Mouse (Mus musculus) gastrocnemius, adult 8-10 months (tissue): ENCODE data around the gene Efna5. TPM values are rescaled to one million over a fixed set of nuclear protein-coding genes. Genes with fewer than 3 reads are reported as not detected.

Source experiments
- DNase-seq, 2 experiments: peaks; one replicate each; pipeline ENCODE4 v3.0.0; 2022; ENCODE audit warnings: low spot score in 2 of 2
- total RNA-seq, 4 experiments: library from RNA; stranded (reverse); gene quantifications; 2 replicates each; pipeline ENCODE4 v1.2.4; 2022

Gene Efna5
- total RNA-seq, 4 experiments from 2014 or later = 0.29 to 1.3 (median 0.71) TPM

DNA sequence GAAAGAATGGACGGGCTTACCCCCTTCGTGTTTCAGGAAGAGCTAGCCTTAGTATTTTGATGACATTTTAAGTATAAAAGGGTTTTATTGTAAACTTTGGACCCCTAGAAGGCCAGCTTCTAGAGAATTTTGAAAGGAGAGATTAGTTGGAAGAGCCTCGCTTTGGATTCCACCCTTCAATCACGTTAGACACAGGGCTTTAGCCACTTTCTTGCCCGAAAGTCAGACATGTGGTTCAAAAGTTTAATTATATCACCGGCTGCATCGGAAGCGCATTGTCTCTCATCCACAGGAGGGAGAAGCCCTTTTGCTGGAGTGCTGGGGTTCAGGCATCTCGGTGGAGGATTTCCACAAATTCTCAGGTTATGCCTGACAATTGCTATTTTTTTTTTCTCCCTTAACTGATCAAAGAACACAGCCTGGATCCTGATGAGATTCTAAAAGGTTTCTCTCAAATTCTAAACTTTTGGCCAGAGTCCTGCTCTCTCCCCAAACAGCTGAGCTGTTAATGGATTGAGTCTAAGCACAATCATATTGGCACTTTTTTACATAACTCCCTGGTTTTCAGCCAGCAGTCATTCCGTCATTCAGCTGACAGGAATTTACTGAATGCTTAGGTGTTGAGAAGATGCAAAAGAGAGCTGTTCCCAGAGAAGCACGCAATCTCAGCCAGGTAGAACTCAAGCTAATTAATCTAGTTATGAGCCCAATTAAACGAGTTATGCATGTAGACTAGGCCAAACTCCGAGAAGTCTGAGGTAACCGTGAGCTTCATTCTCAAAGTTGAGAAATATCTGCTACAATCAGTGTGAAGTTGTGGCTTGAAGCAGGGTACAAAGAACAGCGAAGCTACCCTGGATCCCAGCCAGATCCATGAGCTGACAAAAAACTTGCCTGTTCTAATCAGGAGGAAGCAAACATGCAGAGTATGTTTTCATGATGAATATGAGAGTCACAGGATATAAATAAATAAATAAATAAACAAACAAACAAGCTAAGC lies 91.5 kb downstream of the Efna5 start:
- no peak for DNase-seq

DNA sequence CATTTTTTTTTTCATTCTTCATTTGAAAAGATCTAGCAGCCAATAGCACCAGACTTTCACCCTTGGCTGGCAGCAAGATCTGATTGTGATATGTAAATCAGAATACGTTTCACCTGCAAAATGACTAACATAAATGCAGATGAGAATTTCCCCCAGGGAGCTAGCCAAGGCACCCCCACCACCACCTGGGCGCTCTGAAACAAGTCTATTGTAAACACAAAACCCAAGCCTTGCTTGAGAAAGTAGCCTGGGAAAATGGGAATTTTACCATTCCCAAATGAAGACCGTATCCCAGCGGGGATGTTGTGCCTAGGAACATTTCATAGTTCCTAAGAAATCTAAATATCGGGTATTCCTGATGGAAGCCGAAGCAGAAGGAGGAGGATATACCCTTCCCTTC lies 92.3 kb downstream of the Efna5 start:
- no peak for DNase-seq

DNA sequence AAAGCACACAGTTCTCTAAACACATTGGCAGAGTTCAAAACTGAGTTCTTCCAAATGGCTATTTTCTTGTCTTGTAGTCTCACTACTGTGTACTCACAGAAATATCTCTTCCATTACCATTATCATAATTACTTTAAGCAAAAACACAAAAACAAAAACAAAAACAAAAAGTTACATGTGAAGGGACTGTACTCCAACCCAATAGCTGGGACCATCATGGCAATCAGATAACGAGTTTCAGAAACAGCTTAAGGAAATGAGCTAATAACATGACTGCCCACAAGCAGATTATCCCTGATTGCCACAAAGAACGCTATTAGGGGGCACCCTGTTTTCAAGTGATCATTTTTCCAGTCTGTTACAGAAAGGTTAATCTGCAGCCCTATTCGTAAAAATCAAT lies 93.3 kb downstream of the Efna5 start:
- DNase-seq = no peak

DNA sequence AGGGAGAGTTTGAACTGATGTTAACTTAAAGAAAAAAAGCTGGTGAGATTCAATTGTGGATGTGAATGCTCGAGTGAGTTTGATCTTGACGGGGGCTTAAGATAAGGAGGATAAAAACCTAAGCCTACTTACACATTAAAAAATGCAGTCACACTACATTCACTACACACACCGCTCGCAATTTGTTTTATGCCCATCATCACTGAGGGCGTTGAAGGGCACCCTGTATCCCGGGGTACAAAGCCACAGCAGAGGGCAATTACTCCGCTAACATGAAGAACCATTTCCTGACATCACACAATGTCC lies 94.6 kb downstream of the Efna5 start:
- DNase-seq = no peak

DNA sequence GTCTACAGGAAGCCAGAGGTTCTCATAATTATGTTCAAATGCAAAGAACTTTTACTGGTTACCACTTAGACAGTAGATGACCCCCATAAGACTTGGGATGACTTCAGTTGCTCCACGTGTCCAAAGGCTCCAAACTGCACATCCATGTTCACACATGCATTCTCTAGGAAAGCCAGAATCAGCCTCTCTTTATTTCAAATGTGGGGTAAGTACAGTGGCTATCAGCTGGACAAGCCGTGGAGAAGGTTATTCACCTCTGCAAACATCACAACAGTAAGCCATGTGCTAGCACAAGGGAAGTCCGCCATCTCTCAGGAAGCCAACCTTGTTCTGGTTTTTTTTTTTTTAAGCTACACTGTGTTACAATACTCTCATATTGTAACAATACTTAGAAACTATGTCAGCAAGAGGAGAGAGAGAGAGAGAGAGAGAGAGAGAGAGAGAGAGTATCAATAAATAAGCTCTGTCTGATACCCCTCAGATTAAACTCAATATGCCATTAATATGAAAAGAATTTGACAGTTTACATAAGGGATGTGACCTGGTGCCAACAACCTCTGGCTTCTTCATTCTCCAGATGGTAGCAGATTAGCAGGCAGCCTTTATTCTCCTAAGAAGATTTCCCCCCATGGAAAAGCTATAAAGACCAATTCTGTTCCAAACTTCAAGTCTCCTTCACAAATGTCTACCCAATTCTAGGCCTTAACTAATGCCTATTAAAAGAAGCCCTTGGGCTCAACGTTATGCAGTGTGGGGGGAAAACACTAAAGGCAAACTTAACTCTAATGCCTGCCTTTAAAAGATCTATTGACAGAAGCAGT lies 95.1 kb downstream of the Efna5 start:
- DNase-seq = no peak

DNA sequence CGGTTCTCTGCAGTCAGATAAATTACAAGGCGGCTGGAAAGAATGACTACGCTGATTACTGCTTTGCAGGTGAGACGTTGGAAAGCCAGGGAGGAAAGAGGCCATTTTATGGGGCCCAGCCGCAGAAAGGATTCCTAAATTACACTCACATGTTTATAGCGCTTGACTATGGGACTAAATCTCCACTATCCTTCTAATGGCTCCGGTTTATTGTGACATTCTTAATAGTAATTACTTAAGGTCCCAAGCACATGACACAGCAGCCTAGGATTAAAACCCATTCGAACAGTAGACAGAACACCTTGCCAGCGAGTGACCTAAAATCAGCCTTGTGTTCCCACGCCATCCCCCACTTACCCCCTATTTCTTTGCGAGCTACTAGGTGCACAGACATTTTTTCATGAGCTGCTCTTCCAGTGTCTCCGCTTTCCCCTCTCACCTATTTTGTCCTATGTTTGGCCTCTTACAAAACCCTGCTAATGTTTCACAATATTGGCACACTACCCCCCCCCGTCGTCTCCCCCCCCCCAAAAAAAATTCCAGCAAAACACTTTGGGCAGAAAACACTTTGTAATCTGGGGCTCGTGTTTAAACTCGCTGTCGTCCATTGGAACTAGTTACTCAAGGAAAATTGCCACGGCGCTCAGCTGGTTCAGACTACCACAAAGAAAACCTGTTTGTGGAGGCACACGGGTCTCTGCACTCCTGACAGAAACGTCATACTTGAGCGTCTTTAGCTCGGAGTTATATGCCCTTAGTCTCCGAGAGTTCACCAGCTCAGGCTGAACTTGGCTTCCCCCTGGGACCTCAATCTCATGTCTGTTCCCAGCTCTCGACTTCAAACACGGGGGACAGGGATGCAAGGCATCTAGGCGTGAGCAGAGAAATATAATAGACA lies 96.6 kb downstream of the Efna5 start:
- DNase-seq = no peak

DNA sequence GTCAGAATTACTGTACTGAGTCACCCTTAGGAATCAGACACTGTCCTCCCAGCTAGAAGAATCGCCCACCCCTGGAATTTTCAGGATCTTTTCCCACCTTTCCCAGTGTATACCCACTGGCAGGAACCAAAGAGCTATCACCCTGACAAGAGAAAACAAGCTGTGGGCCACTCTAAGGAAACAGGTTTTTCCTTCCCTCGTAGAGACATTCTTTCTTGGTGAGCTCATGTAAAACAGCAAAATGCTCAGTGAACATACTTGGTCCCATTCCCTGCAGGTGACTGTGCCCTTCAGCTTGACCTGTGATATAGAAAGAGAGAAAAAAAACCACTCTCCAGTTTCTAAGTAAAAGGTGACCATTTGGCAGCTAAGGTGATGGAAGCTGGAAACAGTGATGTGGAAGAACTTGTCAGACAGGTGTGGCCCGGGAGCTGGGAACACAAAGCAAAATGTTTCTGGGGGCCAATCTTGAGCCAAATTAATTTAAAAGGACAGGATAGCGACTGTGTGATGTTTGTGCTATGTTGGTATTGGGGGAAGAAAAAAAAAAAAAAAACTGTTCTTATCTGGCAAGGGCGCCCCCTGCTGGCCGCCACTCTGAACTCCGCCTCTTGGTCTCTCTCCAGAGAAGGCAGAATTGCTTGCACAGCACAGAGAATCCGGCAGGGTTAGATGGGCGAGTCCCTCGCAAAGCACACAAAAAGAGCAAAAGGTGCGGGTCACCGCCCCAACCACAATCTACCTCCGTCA lies 97.4 kb downstream of the Efna5 start:
- peak; percentile 47 to 50 for DNase-seq

DNA sequence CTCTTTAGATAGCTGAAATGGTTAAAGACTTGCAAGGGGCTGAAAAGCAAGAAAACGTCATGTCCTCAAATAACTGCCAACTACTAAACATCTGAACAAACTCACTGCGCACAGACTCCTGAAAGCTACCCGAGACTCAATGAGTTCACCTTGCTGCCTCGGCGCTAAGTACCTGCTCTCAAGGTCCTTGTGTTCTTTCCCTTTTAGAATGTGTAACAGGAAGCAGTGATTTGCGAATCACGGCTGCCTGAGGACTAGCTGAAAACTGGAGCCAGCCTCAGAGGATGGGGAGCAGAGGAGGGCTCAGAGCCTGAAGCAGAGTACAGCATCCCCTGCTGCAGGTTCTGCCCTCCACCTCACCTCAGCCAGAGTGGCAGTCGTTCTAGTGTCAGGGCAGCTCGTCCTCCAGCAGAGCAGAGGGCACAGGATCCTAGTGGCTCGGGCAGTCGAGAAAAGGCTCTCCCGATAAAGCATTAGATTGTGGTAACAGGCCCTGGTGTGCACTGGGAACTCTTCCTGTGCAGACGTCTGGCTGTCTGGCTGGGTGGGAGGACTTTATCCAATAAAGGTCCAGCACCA lies 98.2 kb downstream of the Efna5 start:
- DNase-seq = no peak

DNA sequence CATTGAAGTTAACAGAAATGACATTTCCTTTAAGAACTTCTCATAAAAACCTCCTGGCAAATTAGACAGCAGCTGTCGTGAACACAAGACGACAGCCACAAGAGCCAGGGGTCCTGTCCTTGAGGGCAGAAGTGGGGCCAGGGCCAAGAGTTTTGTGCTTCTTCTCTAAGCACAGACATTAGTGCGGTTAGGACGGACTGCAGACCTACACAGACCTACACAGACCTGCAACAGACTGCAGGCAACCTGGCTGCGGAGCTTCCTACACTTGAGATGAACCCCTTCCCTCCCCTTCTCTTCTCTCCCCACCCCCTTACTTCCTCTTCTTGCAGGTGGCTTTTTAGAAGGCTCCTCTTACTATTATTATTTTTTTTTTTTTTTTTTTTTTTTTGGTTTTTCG lies 100.0 kb downstream of the Efna5 start:
- DNase-seq = no peak

DNA sequence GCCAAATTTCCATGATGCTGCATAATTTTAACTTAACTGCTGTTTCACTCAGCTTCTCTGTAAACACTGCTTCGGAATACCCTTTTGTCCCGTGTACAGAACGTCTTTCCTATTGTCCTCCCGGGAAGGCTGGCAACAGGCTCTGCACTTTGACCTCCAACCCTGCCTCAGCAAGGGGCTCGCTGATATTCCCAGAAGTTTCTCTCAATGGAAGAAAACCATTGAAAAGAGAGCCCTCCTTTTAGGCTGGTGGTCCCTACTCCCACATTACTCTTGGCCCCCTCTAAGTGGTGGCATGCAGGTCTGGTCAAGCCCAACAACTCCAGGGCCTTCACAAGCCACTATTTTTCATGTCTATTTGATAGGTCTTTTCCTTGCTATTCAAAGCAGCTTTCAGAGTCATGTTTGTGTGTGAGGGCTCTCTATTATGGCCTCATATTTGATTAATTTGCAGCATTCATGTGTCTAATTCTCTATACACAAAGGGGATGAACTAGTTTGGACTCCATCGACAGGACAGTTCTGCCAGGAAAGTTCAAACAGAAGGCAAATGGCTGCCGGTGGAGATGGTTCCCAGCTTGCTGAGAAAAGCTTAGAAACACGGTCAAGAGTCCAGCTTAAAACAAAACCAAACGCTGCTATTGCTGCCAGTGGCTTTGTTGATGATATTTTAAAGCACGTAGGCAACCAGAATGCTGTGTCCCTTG lies 103.1 kb downstream of the Efna5 start:
- no peak for DNase-seq

DNA sequence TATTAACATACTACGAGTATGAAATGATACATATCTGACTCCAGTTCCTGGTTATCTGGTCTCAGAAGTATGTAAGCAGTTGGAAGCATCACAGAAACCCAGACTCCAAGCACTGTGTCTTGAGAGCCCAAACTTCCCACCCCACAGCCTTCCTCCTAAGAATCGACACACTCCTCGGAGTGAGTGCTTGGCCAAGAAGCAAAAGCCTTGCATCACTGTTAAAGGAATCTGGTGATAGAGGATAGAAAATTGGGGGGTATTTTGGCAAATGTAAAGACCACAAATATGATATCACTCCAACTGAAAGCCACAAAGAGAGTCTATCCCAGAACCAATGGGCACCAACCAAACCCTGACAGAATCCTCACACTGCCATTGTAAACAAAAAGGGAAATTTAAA lies 104.4 kb downstream of the Efna5 start:
- DNase-seq = no peak

DNA sequence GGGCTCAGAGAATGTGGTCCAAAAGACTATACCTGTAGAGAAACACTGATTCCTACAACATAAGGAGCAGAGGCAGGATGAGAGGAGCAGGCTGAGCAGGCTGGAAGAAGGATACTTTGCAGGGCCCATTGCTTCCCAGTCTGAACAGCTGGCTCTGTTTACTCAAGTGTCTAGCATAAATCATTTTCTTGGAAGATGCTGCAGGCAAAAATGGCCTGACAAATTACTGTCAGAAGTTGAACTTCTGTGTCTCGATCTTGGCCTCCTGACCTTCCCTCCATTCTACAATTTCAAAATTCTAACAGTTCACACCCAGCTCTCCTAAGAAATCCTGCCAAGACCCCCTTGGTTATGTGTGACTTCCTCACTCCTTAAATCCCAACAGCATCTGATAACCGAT lies 105.1 kb downstream of the Efna5 start:
- DNase-seq = no peak

DNA sequence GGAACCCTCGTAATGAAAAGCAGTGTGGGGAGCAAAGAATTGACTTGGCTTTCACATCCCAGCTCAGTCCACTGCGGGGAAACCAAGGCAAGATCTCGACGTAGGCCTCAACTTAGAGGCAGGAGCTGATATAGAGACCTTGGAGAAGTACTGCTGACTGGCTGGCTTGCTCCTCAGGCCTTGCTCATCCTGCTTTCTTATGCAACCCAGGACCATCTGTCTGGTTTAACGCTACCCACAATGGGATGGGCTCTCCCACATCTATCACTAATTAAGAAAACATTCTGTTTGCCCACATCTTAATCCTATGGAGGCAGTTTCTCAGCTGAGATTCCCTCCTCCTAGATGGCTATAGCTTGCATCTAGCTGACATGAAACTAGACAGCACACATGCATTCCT lies 105.7 kb downstream of the Efna5 start:
- DNase-seq = no peak

DNA sequence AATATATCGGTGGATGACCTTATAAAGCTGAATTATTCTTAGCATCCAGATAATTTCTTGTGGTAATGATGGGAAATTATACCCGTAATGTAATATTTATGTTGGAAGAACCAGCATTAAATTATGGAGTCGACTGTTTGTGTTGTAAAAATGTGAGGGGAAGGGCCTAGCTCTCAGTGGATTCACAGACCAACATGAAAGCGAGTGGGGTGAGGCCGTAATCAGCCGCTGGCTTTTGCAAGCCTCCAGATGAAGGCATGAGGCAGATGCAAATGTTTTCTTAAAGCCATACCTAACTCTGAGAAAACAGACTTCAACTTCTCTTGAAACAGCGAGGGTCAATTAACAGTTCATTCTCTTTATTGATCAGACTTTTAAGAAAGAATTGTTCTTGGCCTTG lies 106.4 kb downstream of the Efna5 start:
- no peak for DNase-seq

DNA sequence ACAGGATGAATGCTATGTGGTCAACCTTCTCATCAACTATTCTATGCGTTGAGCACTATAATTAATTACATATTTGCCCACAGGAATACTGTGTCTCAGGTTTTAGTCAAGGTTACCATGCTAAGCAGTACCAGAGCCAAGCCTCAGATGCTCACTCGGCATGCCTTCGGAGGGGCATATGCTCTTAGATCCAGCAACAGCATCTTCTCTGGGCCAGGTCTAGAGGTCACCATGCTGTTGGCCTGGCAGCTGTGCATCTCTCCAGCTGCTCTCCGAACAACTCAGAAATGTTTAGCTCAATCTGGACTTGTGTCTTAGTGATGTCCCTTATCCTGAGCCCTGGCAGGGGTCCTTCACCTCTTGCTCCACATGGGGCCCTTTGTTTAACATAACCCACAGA lies 114.4 kb downstream of the Efna5 start:
- DNase-seq = no peak

DNA sequence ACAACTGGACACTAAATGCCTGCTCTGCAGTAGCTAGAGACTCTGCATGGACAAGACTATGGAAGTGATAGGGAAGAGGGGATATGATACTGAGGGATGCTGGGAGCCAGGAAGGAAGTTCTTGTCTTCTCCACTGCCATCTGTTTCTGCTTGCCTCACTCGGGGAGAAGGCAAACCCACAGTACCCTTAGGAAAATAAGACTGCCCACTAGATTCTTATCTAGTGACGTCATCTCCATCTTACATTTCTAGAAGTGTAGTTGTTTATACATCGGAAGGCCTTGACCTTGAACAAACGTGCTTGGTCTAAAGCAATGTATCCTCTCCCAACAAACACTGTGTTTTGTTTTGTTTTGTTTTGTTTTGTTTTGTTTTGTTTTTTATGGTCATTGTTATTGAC lies 116.0 kb downstream of the Efna5 start:
- no peak for DNase-seq

DNA sequence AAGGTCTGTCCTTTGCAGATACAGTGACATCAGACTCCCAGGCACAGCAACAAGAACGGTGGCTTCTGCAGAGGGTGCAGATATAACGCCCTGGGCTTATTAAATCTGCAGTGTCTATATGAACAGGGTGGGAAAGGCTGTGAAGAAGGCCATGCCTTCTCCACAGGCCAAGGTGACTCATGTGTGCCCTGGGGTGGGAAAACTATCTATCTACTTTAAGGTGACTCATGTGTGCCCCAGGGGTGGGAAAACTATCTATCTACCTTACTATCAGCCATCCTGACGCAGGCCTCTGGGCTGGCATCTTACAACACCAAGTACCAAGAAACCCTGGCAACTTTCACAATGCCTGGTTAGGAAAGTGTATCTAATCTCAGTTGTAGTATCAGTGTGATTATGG lies 124.2 kb downstream of the Efna5 start:
- DNase-seq = no peak

DNA sequence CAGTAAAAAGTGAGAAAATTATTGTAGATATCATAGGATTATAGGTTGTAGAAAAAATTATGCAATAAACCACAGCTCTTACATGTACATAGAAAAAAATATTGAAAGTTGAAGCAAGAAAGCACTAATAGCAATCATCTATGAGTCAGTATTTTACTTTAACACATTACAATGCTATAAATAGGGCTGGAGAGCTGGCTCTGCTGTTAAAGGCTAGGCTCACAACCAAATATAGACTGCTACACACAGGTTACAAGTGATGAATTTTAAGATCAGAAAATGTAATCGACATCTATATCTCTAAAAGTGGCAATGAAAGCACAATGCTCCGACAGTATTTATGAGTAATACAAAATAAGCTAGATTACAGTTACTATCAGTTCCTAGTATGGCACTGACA lies 125.5 kb downstream of the Efna5 start:
- DNase-seq = no peak

DNA sequence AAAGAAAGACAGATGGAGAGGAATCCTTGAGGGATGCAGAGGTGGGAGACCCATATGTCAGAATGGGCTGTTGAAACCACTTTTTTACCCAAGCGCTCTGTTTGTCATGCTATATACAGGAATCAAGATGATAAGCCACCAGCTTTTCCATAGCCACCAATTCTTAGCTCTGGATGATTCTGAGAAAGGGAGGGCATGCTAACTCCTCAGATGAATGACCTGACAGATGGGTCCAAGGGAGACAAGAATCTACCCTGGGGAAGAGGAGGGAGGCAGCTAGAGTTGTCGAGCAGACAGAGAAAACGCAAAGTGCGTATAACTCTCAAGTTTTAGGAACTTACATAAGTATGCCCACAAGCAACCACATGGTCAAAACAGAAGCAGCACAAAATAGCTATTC lies 126.5 kb downstream of the Efna5 start:
- DNase-seq = no peak

DNA sequence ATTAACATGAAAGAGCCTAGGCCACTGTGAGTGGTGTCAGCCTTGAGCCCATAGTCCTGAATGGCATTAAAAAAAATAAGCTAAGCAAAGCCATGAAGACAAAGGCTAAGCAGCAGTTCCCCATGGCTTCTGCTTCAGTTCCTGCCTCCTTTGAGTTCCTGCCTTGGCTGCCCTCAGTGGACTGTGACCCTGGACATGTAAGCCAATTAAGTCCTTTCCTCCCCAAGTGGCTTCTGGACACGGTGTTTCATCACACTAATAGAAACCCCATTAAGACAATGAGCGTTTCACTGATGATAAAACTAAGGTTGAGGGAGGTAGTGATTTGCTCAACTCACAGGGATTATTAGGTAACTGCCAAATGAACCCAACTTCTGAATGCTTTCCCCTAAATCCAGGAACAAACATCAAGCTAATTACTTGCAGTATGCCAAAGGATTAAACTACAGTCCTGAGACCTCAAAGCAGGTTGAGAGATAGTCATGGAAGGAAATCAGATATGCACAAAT lies 128.7 kb downstream of the Efna5 start:
- DNase-seq = no peak
